Mouse (Mus musculus): ENCODE results near the gene Aig1.

DNA sequence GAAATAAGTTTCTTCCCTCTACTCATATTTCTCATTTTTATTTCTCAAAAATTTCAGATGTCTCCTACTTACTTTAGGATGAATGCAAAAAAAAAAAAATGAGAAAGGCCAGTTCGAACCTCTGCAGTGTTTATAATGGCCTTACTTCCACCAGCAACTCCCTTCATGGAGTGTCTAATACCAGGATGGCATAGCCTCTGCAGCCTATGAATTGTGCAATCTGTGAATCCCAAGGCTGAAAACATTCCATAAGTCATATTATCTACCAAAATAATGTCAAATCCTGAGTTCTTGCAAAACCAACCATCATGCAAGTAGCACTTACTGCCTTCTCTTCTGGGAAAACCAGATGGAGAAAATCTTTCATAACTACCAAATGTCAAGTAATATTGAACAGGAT, 75.3 kb downstream of the Aig1 start:
- TF ChIP-seq CTCF (IDR thresholded peaks at IDR 0.05; ENCODE audit: extremely low read depth, insufficient read length, insufficient replicate concordance, low read depth, low read length) (no peak), POLR2A (IDR thresholded peaks at IDR 0.05; ENCODE audit: low read depth, low read length) (no peak)
